Mouse (Mus musculus) midbrain, embryonic 10.5 days (tissue): ENCODE results near the gene Lrriq3. TPM values are rescaled to one million over a fixed set of nuclear protein-coding genes. Genes with fewer than 3 reads are reported as not detected.
A peak's percentile ranks its signal among the peaks of the same experiment; 100 is the strongest.

ENCODE experiments used
- DNase-seq: peaks from one replicate; pipeline ENCODE4 v3.0.0-alpha.2; 2017; ENCODE audit warnings: low spot score
- H3K27ac ChIP-seq: fragments of 300-500 bp; sonication (generic); replicated peaks from 2 replicates; pipeline ENCODE4 v1.5.1; 2016; ENCODE audit warnings: mild to moderate bottlenecking
- H3K27me3 ChIP-seq: fragments of 300-500 bp; sonication (generic); 2 replicates; pipeline ENCODE4 v1.6.1; 2016; ENCODE audit warnings: low read depth, mild to moderate bottlenecking; ENCODE audit not compliant: poor library complexity, severe bottlenecking
- H3K36me3 ChIP-seq: fragments of 300-500 bp; sonication (generic); 2 replicates; pipeline ENCODE4 v1.6.1; 2016; ENCODE audit warnings: mild to moderate bottlenecking, moderate library complexity
- H3K4me1 ChIP-seq: fragments of 300-500 bp; sonication (generic); 2 replicates; pipeline ENCODE4 v1.6.1; 2016
- H3K4me3 ChIP-seq: fragments of 300-500 bp; sonication (generic); 2 replicates; pipeline ENCODE4 v1.5.1; 2016; ENCODE audit warnings: mild to moderate bottlenecking, moderate library complexity
- H3K9me3 ChIP-seq: fragments of 300-500 bp; sonication (generic); replicated peaks from 2 replicates; pipeline ENCODE4 v1.6.1; 2016; ENCODE audit warnings: mild to moderate bottlenecking
- WGBS: fragments of 180-500 bp; shearing (Covaris S2); methylation state at CpG from one replicate; pipeline ENCODE4 v1.1.7; 2016; 5-methylcytosine and 5-hydroxymethylcytosine counted together
- polyA plus RNA-seq: library from polyadenylated mRNA; unstranded; fragments of >200 nt; fragmentation: Nextera tagmentation; extraction: Ambion mirVana; gene quantifications from 2 replicates; pipeline ENCODE4 v1.2.1, GENCODE M21; 2016

Lrriq3 gene
- 1.3 and 1.4 TPM in 2 replicates for polyA plus RNA-seq

DNA sequence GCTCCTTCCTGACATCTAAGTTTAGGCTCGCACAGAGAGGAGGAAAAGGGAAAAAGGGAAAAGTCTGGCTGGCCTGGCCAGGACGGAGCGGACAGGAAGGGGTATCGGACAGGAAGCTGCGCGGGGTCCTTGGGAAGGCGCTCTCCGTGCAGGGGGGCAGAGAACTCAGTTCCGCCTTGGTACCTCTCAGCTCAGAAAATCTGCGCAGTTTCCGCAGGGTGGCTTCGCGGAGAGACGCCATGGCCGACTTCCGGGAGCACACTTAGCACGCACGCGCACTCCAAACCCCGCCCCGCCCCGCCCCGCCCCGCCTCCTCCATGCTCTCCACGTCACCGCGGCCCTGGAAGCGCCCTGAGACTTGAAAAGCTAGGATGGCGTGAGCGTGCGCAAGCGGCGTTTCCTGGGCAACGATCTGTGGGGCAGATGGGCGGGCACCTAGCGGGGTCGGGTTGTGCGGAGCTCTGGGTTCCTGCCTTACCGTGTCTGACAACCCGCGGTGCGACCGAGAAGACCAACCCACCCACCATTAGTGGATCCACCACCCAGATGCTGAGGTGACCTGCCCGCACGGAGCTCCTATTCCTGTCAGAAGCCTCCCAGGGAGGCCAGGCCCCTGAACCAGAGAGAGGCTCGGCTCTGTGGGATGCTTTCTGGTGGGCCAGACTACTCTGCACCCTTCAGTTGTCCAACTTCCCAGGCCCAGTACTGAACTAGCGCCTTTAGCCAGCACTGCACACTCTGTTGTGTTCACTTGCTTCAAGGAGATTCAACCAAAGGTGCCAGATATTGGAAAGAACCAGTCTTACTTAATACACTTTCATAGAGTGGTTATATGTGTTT is at the start of gene Lrriq3, which contains the start of gene Fpgt:
TSS of gene Lrriq3 (plus strand) at position 319 of the 841 bp plus-strand sequence.
TSS of gene Fpgt (minus strand) at position 288 of the 841 bp plus-strand sequence.
- peak within 1 kb of the TSS; percentile 61 for H3K4me3 ChIP-seq
- under 1% methylated on average over 44 of the region's 47 CpGs for WGBS
- no peaks in the 10 kb centered on the region for H3K9me3 ChIP-seq

DNA sequence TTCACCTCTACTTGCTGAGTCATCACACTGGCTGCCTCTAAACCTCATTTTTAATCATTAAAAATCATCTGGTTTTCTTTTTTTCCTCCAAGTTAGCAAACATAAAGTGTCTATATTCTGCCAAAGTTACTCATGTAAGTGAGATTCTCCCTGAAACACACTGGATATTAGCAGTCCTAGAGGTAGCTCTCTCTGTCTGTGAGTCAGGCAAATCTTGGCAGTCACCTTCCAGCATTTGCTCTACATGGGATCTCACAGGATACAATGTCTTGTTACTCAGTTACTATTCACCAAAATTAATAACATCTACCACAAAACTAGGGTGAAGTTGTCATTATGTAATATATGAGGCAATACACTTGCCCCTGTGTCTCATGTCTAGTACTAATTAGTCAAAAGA is 41.2 kb upstream of the Lrriq3 start:
- no peak overlapping the region for H3K27ac ChIP-seq
- H3K27me3 ChIP-seq = no peaks in the 10 kb centered on the region
- H3K36me3 ChIP-seq = no peaks in the 10 kb centered on the region
- H3K4me3 ChIP-seq = no peak overlapping the region
- H3K4me1 ChIP-seq = no peaks in the 10 kb centered on the region
- no peak for DNase-seq
- H3K9me3 ChIP-seq = no peaks in the 10 kb centered on the region

More for the DNA sequence above, at the start of gene Lrriq3, which contains the start of gene Fpgt:
- H3K4me1 ChIP-seq = peaks cover 16% of the 10 kb centered on the region
- H3K36me3 ChIP-seq = peaks cover 9% of the 10 kb centered on the region; the same call in 1 of the 2 replicates
- DNase-seq = peak; percentile 97
- H3K27me3 ChIP-seq = no peaks in the 10 kb centered on the region
- H3K27ac ChIP-seq = peak within 1 kb of the TSS; percentile 92

DNA sequence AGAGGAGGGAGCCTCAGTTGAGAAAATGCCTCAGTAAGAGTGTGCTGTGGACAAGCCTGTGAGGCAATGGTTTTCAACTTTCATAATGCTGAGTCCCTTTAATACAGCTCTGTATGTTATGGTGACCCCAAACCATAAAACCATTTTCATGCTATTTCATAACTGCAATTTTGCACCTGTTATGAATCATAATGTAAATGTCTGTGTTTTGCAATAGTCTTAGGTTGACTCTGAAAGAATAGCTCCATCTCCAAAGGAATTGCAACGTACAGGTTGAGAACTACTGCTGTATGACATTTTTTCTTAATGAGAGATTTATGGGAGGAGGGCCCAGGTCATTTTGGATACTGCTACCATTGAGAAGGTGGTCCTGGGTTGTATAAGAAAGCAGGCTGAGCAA is 40.0 kb upstream of the Lrriq3 start:
- no peaks in the 10 kb centered on the region for H3K9me3 ChIP-seq
- WGBS = 74% methylated on average over 1 of the region's 1 CpGs
- no peak overlapping the region for H3K4me3 ChIP-seq
- H3K27me3 ChIP-seq = no peaks in the 10 kb centered on the region
- H3K27ac ChIP-seq = no peak overlapping the region
- DNase-seq = no peak
- no peaks in the 10 kb centered on the region for H3K36me3 ChIP-seq
- H3K4me1 ChIP-seq = no peaks in the 10 kb centered on the region

DNA sequence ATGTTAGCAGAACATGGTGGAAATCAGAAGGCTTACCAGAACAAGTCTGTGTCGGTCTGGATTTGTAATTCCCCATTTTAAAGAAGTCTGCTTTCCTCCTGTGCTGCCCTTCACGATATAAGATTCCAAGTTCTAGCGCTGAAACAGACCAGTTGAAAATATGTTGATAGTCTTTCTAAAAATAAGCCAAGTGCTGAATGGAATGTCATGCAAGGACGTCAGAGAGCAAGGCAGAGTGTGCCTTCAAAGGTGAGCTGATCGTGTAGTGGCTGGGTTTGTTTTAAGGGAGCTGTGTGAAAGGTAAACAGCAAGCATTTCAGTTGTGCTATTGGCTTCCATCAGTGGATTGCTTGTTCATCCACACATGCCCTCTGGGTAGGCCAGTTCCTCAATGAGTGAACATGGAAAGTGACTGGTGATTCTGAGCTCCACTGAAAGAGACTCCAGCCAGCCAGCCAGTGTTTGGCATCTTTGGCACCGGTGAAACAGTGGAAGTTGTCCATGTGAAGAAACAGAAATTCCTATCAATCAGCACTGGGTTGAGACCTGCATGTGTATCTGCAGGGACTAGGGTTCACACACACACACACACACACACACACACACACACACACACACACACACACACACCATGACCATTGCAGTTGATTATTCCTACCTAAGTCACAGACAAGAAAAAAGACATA is 37.9 kb upstream of the Lrriq3 start, which contains the start of gene Tnni3k:
TSS of gene Tnni3k (minus strand) at position 177 of the 686 bp plus-strand sequence.
- Histone ChIP-seq H3K27me3 (no peaks in the 10 kb centered on the region), H3K4me3 (no peak within 1 kb of the TSS), H3K36me3 (no peaks in the 10 kb centered on the region), H3K4me1 (no peaks in the 10 kb centered on the region), H3K9me3 (no peaks in the 10 kb centered on the region), H3K27ac (no peak within 1 kb of the TSS)
- 87% methylated on average over 6 of the region's 6 CpGs for WGBS
- DNase-seq = no peak

DNA sequence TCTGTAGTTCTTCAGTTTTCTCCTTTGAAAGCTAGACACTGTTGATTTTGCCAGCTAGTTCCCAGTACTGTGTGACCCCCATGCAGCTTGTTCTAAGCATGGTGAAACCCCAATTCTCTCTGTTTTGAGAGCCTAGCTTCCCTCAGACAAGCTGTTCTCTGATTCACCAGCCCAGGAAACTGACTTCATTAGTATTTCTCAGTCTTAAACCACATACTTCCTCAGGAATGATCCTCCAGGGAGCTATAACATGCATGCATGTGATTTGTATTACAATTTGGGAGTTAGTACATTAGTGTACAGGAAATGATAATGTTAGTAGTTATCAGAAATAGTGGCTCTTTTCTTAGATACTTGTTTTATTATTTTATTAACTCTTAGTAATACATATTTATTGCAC is 36.6 kb upstream of the Lrriq3 start:
- DNase-seq = no peak
- Histone ChIP-seq H3K27me3 (no peaks in the 10 kb centered on the region), H3K27ac (no peak overlapping the region), H3K4me3 (no peak overlapping the region), H3K36me3 (no peaks in the 10 kb centered on the region), H3K4me1 (no peaks in the 10 kb centered on the region), H3K9me3 (no peaks in the 10 kb centered on the region)

DNA sequence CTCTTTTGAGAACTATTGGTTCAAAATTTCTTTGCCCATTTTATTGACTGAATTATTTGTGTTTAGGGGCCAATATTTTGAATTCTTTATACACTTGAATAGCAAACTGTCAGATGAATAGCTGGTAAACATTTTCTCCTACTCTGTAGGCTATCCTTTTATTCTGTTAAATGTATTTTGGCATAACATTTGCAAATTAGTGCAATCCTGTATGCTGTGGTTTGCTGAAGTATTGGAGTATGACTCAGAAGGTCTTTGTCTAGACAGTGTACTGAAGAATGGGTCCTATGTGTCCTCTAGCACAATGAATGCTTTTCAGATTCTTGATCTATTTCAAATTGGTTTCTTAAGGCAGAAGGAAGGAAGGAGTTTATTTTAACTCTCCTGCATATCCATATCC is 35.7 kb upstream of the Lrriq3 start:
- H3K4me3 ChIP-seq = no peak overlapping the region
- no peaks in the 10 kb centered on the region for H3K4me1 ChIP-seq
- H3K27me3 ChIP-seq = no peaks in the 10 kb centered on the region
- no peak overlapping the region for H3K27ac ChIP-seq
- no peaks in the 10 kb centered on the region for H3K36me3 ChIP-seq
- DNase-seq = no peak
- no peaks in the 10 kb centered on the region for H3K9me3 ChIP-seq

DNA sequence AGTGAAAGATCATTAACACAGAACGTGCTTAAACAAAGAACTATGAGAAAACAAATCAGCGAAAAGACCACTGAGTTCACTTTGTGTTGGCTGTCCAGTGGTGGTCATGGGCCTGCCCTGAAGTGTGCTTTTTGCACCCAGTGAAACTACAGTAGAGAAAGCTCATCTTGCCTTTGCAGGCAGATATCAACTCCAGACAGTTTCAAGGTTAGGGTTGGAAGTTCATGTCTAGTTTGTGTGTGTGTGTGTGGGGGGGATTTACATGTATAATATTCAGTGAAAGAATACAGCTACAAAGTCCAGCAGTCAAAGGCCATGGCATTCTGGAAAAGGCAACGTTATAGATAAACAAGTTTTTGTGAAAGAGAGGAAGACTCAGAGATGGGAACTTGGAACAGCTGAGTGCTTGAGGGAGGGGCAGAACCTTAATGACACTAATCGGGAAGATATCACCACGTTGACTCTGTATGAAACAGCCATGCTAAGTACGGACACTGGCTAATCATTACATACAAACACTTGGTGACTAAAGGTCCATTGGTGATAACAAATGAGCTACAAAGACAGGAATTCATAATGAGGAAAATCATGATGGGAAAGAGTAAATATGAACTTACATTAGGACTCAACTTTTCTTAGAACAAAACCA is 34.3 kb upstream of the Lrriq3 start:
- no peaks in the 10 kb centered on the region for H3K9me3 ChIP-seq
- DNase-seq = no peak
- H3K27me3 ChIP-seq = no peaks in the 10 kb centered on the region
- WGBS = 89% methylated on average over 6 of the region's 6 CpGs
- H3K27ac ChIP-seq = no peak overlapping the region
- no peak overlapping the region for H3K4me3 ChIP-seq
- H3K4me1 ChIP-seq = no peaks in the 10 kb centered on the region
- no peaks in the 10 kb centered on the region for H3K36me3 ChIP-seq

DNA sequence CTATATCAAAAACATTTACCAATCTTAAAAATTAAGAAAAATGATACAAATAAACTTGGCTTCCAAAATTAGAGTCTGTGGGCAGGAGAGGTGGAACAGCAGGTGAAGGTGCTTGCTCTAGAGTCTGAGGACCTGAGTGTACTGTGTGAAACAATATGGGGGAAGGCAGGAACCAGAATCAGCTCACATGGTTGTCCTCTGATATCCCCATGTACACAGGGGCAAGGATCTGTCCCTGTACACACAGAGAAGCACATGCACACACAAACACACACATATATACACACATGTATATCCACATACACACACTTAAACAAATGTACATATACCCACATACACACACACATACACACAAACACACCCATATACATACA is 33.8 kb upstream of the Lrriq3 start:
- H3K27ac ChIP-seq = no peak overlapping the region
- H3K36me3 ChIP-seq = no peaks in the 10 kb centered on the region
- no peaks in the 10 kb centered on the region for H3K4me1 ChIP-seq
- H3K27me3 ChIP-seq = no peaks in the 10 kb centered on the region
- no peak overlapping the region for H3K4me3 ChIP-seq
- DNase-seq = no peak
- H3K9me3 ChIP-seq = no peaks in the 10 kb centered on the region

DNA sequence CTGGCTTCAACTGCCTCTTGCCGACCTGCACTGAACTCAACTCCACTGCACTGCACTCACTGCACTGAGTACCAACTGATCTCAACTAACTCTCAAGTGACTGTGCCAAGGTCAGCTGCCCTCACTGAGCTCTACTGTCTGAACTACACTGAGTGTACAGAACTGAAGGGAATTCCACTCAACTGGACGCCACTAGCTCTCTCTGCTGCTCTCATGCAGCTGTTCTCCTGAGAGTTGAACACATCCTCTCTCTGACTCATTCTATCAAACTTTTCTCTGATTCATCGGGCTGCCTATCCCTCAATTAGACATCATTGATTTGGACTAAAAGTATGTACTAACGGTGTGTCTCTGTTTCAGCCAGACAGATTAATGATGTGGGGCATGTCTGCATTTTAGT is 15.3 kb upstream of the Lrriq3 start:
- Histone ChIP-seq H3K9me3 (no peaks in the 10 kb centered on the region), H3K36me3 (no peaks in the 10 kb centered on the region), H3K4me1 (no peaks in the 10 kb centered on the region), H3K27ac (no peak overlapping the region), H3K4me3 (no peak overlapping the region), H3K27me3 (no peaks in the 10 kb centered on the region)
- WGBS = 84% methylated on average over 4 of the region's 4 CpGs
- DNase-seq = no peak

DNA sequence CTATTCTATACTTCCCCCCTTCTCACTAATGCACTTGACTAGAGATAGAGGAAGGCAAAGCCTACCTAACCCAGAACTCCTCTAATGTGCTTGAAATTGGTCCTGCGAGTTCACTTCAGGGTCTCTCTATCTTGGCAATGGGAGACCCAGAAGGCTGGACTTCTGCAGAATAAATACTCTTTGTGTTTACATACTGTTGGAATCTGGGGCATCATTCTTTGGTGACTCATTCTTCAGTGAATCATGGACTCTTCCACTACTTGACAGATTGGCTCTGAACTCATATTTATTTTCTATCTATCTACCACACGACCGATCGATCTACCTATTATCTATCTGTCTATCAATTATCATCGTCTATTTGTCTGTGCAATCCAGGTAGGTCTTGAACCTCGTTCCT is 1.2 kb upstream of the Lrriq3 start:
- 94% methylated on average over 6 of the region's 6 CpGs for WGBS
- peak overlapping the region; percentile 61 for H3K4me3 ChIP-seq
- H3K27ac ChIP-seq = no peak overlapping the region
- no peak for DNase-seq
- peaks cover 16% of the 10 kb centered on the region for H3K4me1 ChIP-seq
- H3K36me3 ChIP-seq = peaks cover 19% of the 10 kb centered on the region
- H3K27me3 ChIP-seq = no peaks in the 10 kb centered on the region
- no peaks in the 10 kb centered on the region for H3K9me3 ChIP-seq

DNA sequence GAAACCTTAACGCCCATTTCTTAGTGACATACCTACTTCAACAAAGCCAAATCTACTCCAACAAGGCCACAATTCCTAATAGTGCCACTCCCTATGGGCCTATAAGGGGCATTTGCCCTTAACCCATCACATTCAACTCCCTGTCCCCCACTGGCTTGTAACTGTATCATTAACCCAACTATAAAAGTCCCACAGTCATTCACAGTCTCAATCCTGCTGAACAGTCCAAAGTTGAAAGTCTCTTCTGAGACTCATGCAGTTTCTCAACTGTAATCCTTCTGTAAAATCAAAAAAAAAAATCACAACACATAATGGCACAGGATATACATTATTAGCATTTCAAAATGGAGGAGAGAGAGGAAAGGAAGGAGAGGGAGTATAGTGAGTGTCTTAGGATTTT is 6.0 kb downstream of the Lrriq3 start:
- no peaks in the 10 kb centered on the region for H3K4me1 ChIP-seq
- 95% methylated on average over 1 of the region's 1 CpGs for WGBS

DNA sequence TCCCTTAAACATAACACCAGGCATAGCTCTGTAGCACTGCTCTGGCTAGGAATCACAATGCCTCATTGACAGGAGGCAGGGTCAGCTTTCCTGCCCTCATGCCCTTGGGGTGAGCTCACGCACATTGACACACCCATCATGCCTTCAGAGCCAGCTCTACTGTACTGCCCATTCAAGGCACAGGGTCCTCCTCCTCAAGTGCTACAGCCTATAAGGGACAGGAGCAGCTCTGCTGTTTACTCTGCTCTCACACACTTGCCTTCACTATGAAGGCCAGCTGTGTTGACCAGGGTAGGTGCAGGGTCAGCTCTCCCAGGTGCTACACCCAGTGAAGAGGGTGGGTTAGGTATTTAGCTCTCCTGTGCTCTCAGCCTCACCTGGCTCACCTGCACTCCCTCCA is 12.7 kb downstream of the Lrriq3 start:
- H3K36me3 ChIP-seq = no peaks in the 10 kb centered on the region
- H3K27me3 ChIP-seq = no peaks in the 10 kb centered on the region
- no peak overlapping the region for H3K27ac ChIP-seq
- DNase-seq = no peak
- WGBS = 81% methylated on average over 1 of the region's 1 CpGs
- H3K9me3 ChIP-seq = no peaks in the 10 kb centered on the region
- H3K4me1 ChIP-seq = no peaks in the 10 kb centered on the region
- H3K4me3 ChIP-seq = no peak overlapping the region

More for the DNA sequence above, 6.0 kb downstream of the Lrriq3 start:
- no peak for DNase-seq
- Histone ChIP-seq H3K4me3 (no peak overlapping the region), H3K27me3 (no peaks in the 10 kb centered on the region), H3K27ac (no peak overlapping the region), H3K9me3 (no peaks in the 10 kb centered on the region), H3K36me3 (no peaks in the 10 kb centered on the region)

DNA sequence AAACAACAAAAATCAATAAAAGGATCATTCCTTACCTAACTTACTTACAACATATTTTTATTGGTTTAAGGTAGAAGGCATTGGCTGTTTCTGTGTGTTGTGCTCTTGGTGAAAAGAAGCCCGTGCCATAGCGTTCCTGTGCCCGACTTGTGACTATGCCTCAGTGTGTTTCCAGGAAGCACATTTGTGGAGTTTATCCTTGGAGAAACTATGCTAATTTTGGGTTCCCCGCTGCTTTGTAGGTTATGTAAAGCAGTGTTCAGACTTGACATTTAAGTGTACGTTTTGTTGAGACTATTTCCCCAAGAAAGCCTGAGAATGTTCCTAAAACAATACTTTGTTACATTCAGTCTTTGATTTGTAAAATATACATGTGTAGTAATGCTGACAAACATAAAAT is 44.5 kb downstream of the Lrriq3 start:
- Histone ChIP-seq H3K4me3 (no peak overlapping the region), H3K27me3 (no peaks in the 10 kb centered on the region), H3K9me3 (no peaks in the 10 kb centered on the region), H3K4me1 (no peaks in the 10 kb centered on the region), H3K27ac (no peak overlapping the region), H3K36me3 (no peaks in the 10 kb centered on the region)
- DNase-seq = no peak
- 96% methylated on average over 5 of the region's 5 CpGs for WGBS
